Mouse (Mus musculus): Measurements from ENCODE around the gene Tmem63c.
A peak's percentile ranks its signal among the peaks of the same experiment; 100 is the strongest.

Gene Tmem63c

DNA sequence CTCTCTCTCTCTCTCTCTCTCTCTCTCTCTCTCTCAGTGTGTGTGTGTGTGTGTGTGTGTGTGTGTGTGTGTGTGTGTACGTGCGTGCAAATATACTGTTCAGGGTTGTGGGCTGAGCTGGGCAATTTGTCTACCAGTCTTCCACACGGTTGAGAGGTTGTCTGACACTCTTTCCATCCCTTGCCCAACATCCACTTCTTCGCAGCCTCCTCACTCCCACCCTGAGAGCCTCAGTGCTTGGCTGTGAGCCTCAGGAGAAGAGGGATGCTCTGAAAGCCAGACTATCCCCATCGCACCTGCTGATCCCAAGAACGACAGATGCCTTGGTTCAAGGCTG is 20.3 kb upstream of the Tmem63c start:
- DNase-seq (ENCODE audit: low spot score), result no peak

DNA sequence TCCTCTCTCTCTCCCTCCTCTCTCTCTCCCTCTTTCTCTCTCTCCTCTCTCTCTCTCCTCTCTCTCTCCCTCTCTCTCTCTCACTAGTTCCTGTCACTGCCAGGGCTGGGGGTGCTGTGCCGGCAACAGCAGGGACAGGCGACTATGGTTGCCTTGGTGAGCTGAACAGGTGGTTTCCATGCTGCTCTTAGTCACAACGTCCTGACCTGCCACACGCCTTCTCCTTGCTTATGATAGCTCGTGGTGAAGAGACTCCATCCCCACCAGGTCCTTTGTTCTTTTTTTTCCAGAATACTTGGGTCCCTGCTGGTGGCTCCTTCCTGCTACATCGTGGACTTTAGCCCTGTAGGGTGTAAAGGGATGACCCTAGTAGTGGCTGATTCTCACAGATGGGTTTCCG is 18.9 kb upstream of the Tmem63c start:
- no peak for DNase-seq (ENCODE audit: low spot score)

DNA sequence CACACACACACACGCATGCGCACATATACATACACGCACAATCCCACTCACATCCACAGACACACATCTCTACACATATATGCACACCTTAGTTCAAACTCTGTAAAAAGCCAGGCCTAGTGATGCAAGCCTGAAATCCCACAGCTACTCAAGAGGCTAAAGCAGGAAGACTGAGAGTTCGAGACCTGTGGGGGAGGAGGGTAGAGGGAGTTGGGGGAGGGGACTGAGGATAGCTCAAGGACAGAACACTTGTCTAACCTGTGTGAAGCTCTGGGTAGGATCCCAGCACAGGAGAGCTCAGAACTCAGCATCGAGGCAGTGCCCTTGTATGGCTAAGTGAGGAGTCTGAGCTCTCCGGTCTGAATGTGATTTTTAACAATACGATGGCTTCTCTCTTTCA is 18.3 kb upstream of the Tmem63c start:
- DNase-seq (ENCODE audit: low spot score), result no peak

DNA sequence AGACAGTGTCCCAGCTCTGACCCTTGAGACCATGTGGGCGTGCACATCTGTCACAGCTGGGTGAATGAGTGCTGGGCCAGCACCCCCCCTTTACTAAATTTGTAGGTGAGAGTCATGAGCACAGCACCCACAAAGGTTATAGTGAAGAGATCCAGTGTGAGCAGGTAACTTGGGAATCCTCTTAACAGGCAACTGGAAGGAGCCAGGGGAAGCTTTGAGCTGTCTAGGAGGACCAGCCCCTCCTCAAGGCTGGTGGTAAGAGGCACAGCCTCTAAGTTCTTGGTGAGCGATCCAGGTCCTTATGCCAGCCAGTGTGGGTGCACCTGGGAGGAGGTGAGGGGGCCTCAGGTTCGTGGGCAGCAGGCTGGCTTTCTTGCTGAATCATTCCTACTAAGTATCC is 17.5 kb upstream of the Tmem63c start:
- DNase-seq (ENCODE audit: low spot score), result no peak

DNA sequence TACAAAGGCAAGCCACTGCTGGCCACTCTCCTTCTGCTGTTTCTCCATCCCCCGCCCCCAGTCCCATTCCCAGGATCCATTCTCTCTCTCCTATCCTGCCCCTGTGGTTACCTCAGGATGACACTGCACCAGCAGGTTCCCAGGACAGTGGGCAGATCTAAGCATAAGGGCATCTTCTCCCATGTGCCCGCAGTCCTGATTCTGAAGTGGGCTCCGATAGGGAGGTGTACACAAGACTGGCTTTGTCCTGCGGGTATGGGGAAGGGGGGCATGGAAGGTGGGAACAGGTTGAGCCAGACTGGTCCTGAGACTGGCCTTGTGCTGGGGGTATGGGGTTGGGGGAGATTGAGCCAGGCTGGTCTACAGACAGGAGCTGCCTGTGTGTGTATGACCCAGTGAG is 16.5 kb upstream of the Tmem63c start:
- DNase-seq (ENCODE audit: low spot score), result no peak

DNA sequence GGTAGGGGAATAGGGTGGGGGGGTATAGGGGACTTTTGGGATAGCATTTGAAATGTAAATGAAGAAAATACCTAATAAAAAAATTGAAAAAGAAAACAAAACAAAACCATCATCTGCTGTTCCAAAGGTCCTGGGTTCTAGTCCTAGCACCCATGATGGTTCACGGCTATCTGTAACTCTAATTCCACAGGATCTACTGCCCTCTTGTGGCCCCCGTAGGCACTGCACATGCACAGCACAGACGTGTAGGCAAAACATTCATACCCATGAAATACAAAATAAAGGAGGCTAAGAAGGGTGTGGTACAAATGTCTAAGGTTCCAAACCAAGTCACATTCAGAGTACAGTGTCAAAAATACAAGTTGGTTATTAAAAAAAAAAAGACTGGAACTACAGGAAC is 4.1 kb upstream of the Tmem63c start:
- peak; percentile 62 for DNase-seq (ENCODE audit: low spot score)

DNA sequence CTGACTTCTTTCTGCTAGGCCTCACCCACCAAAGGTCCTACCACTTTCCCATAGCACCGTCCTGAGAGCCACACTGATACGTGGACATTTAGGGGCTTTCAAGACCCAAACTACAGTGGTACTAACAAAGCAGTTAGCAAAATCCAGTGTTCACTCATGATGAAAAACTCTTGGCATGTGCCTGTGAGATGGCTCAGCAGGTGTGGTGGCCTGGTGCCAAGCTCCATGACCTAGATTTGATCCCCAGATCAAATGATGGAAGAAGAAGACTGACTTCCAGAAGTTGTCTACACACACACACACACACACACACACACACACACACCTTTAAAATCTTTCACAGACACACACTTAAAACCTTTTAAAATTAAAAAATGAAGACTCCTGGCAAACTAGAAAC is 2.4 kb upstream of the Tmem63c start:
- no peak for DNase-seq (ENCODE audit: low spot score)

DNA sequence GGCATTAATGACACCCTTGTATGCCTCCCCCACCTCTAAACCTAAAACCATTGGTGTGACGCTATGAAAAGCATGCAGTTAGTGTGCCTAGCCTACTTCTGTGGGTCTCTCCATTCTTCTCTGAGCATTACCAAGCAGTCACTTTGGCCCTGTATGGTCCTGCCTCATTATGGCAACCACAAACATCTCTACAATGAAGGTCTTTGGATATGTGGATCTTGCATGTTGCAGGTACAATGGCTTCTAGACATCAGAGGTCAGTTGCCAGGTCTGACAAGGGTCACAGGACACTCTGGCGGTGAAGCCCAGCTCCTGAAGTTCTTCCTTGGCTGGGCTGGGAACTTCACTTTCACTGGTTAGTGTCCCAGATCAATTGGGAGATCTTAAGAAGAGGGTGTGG is 866 bp downstream of the Tmem63c start:
- no peak for DNase-seq (ENCODE audit: low spot score)

DNA sequence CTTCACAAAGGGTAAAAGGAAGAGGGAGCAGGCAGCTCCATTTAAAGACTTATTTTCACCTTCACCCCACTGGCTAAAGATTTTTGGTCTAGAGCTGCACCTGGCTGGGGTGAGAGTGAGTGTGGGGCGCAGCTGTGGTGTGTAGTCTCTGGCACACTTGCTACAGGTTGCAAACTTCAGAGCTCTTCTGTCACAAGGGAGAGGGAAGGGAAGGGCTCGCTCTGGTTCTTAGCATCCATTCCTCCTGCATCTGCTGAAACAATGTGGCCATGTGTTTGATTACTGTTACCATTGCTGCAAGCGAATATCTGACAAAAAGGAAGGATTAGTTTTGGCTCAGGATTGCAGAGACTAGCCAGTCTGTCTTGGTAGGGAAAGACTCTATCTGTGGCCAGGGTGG is 2.3 kb downstream of the Tmem63c start:
- DNase-seq (ENCODE audit: low spot score), result no peak

DNA sequence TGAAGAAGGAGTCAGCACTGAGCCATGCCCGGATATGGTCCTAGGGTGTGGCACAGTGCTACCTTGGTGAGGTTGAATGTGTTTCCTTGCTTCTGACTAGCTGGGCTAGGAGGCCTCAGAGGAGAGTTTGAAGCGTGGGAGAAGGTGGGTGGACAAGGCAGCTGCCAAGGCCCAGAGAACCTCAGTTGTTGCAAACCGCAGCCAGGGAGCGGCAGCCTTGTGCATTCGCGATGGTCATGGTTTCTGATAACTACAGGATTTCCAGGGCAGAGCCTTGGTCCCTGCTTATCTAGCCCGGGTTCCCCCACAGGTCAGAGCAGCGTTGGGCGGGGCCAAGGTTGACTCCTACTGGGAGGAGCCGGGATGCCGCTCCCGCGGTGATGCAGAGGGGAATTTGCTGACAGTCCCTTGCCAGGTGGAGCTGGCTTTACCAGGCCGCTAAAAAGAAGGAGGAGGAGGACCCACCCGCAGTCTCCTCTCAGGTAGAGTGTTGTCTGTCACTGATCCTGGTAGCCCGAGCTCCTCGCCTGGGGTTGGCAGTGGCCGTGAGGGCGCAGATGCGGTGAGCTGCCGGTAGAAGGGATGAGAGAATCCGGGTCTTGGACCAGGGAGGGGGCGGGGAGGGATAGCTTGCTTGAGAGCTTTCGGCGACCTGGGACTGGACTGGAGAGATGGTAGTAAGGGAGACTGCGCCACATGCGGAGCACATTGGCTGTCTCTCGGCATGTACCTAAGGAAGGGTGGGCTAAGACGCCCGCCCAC is 5.2 kb downstream of the Tmem63c start:
- peak; percentile 56 for DNase-seq (ENCODE audit: low spot score)

DNA sequence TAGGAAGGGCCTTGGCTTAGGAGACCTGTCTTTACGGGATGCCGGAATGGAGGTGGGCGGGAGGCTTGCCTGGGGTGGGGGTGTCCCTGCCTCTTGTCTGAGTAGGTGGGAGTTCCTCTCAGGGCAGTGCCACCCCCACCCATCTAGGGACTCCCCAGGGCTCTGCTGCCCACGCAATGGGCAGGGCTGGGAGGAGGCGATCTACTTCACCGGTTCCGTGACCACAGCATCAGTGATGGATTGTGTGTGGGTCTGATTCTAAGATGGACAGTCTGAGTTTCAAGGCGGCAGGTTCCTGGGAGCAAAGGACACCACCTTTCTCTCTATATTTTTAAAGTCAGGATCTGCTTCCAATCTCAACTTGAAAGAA is 5.7 kb downstream of the Tmem63c start:
- DNase-seq (ENCODE audit: low spot score), result no peak

DNA sequence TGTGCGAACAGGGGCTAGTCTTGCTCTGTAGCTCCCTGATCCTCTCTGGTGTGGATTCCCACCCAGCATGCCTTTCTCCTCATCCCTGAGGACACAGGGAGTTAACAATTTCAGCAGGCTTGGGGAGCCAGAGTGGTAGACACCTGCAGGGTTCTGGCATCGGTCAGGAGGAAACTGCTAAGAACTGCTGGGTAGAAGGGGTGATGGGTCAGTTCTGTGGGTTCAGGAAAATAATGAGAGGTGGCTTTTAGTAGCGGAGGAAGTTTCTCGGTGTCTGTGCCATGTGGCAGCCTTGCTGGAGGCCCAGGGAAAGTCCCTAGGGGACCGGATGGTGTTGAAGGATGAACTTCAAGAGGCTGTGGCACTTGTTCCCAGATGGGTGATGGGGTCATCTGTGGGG is 6.3 kb downstream of the Tmem63c start:
- DNase-seq (ENCODE audit: low spot score), result no peak

DNA sequence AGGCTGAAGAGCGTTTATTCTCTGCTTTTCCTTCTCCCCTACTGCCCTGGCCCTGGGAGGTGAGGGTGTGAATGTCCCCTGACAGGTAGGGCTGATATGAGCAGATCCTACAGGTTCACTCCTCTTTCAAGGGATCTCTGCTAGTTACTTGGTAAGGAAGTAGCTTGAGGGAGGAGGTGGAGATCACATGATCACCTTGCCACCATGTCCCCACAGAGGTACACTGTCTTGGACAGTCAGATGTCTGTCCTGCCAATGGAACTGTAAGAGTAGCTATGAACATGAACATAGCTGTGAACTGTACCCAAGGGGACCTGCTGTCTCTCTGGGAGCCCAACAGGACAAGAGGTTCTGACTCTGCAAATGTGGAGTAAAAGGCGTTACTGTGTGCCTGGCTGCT is 6.9 kb downstream of the Tmem63c start:
- DNase-seq (ENCODE audit: low spot score), result no peak

DNA sequence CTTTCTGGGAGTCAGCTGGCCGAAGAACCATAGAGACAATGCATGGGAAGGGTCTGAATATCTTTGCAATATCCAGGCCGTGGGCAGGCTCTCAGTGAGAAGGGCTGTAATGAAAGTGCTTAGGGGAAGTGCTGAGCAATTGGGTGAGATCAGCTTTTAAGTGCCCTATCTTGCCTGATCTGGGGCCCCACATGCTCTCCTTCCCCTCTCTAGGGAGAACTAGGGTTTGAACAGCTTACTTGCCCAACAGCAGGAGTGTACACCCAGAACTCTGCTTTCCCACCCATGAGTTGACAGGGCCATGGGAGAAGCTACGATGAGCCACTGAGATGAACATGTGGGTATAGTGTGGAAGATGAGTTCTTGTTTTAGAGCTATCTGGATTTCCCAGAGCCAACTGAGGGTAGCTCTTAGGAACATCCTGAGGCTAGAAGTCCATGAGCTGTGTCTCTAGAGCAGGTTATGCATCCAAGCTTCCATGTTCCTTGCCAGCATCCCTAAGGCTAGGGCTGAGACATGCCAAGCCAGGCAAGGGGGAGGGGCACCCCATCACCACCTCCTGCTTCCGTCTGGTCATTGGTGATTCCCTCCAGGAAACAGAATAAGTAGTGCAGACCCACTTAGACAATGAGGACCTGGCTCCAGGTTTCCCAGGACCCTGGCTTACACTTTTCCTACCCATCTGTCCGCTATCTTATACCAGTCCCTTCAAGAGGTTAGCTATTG is 8.3 kb downstream of the Tmem63c start:
- no peak for DNase-seq (ENCODE audit: low spot score)

DNA sequence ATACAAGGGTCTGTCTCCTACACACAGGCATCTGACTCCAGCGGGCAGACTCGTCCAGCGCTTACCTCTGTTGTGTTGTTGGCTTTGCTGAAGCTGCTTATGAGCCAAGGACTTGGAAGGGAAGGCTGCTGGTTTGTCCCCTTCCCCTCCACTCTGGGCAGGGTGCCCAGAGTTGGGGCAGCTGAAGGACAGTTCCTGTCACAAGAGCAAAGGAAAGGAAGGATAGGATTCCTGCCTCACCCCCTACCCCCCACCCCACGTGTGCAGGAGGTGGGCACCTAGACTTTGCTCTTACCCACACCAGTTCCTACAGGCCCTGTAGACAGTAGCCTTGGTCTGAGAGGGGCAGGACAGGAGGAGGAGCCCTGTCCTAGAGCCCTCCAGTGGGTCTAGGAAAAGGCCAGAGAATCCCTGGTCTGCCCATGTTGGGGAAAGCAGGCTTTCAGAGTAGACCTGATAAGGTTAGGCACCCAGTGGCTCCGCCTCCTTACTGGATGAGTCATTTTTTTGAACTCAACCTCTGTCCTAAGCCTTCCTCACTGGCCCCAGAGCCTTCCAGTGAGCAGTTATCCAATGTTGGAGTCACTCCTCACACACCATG is 10.1 kb downstream of the Tmem63c start:
- DNase-seq (ENCODE audit: low spot score), result no peak

DNA sequence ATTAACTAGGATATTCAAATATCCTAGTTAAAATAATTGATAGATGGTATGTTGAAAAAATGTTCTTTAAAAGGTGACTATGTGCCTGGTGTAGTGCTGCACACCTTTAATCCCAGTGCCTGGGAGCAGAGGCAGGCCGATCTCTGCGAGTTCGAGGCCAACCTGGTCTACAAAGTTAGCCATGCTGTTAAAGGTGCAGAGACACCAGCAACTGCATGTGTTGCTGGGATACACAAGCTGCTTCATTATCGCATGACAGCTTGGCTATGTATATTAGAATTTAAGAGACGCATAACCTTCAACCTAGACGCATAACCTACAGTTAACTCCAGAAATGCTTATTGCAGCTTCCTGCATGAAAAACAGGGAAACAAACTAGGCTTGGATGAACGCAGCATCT is 15.5 kb downstream of the Tmem63c start:
- no peak for DNase-seq (ENCODE audit: low spot score)

DNA sequence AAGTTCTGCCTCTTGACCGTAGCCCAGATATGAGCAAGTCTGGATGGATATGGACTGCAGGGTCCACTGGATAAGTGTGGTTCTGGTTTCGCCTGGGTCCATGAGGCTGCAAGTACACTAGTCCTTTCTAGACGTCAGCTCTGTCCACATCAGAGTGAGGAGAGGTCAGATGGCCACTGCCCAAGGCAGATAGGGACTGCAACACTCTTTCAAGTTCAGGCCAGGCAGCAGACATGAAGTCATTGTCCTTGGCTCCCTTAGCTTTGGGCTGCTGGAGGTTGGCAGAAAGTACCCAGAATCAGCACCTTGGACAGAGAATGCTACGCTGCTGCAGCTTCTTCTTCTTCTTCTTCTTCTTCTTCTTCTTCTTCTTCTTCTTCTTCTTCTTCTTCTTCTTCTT is 19.0 kb downstream of the Tmem63c start:
- DNase-seq (ENCODE audit: low spot score), result no peak

DNA sequence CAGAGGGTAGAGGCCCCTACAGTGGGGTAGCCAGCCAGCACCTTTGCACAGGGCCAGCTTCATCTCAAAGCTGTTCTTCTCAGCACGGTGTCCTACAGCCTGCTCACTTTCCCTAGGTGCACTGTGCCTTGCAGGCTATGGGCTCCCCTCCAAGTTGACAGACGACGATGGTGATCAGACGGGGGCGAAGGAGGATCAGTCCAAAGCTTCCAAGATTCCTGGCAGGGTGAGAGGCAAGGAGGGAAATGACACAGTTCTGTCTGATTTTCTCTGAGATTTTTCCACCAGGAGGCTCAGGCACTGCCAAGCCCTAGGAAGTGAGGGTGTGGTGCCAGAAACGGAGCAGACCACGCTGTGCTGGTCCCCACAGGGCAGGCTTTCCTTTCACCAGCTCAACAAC is 19.7 kb downstream of the Tmem63c start:
- no peak for DNase-seq (ENCODE audit: low spot score)

DNA sequence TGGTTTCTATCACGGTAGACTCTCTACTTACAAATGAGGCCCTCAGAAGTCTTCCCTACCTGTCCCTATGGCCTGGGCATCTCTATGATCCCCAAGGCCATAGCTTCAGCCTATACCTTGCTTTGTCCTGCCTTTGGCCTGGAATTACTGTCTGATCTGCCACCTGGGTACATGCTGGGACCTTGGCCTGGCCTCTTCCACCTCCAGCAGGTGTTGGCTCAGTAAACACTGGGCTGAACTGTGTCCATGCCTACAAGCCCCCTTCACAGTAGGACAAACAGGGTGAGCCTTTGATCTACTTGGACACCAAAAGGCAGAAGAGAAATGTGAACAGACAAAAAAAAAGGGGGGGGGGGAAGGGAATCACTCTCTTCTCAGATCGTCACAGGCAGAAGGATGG is 21.3 kb downstream of the Tmem63c start:
- DNase-seq (ENCODE audit: low spot score), result no peak

DNA sequence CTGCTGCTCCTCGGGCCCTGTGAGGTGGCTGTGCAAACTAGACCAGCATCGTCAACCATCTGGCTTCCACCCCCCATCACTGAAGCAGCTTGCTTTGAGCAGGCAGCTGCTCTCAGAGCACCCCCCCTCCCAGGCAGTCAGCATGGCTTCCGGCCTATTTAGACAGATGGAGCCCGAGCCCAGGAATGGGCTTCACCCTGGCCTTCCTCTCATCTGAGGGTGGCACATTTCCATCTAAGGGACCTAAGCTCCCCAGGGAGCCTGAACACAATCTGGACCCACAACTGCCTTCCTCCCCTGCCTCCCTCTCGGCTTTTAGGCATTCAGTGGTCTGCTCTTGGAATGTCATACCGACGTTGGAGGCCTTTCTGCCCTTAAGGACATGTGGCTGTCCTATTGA is 22.1 kb downstream of the Tmem63c start:
- DNase-seq (ENCODE audit: low spot score), result no peak

DNA sequence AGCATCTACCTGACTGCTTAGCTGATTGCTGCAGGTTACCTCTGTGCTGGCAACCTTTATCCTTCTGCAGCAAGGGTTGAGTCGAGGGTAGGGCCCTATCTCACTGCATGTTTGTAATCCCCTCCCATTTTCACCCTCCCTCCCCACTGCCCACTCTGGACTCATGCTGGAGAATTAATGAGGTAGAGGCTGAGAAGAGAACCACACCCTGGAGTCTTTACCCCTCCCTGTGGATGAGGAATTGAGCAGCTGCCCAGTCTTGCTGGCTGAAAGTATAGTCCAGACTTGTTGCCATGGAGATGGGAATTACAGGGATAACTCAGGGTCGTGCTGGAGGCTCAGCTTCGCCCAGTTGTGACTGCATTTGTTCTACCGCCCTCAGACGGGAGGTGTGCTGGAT is 23.6 kb downstream of the Tmem63c start:
- DNase-seq (ENCODE audit: low spot score), result no peak

DNA sequence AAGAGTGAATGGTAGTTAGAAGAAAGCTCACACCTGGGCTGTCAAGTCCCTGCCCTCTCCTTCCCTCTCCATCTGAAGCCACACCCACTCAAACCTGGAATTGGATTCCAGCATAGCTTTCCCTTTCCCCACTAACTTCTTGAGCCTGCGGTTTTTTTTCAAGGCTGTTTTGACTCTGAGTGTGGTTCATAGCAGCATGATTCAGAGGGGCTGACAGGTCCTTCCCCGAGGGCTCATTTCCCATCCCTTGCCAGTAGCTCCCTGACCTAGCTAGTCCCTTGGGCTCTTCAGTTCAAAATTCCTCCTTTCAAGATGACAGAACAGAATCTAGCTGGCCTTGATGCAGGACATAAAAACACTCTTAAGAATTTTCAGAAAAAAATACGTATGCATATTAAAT is 26.4 kb downstream of the Tmem63c start:
- DNase-seq (ENCODE audit: low spot score), result no peak

DNA sequence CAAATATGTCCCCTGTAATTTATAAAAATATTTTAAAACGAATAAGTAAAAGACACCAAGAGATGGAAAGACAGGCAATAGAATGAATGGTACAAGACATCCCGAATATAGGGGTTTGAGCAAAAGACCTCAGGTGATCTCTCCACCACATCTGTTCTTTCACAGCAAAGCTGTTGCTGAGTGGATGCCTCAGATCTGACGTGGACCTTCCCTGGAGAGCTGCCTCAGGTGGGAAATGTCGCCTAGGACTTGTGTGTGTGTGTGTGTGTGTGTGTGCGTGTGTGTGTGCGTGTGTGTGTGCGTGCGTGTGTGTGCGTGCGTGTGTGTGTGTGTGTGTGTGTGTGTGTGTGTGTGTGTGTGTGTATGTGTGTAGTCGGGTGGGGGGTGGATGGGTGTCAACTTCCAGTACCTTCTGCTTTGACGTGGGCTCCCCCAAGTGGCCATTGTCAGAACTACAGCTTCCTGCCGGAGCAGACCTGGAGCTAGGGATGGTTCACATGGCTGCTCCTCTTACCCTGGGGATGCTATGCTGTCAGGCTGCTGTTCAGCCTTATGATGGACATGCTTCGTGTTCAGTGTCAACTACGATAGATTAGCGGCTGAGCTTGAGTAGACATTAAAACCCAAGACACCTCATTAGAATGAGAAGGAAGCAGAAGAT is 31.7 kb downstream of the Tmem63c start:
- peak; percentile 93 for DNase-seq (ENCODE audit: low spot score)
